Mouse (Mus musculus) layer of hippocampus, adult 18-20 months (tissue): ENCODE measurements around the gene Ryk. TPM values are rescaled to one million over a fixed set of nuclear protein-coding genes. Genes with fewer than 3 reads are reported as not detected.
"Not testable (repeated sequence)": the region's sequence is repeated elsewhere in the genome, so short reads cannot be mapped to it uniquely, and the experiment has no call there.

ENCODE experiments used
- DNase-seq, 2 experiments: peaks; one replicate each; pipeline ENCODE4 v3.0.0; 2022; ENCODE audit warnings: low spot score in 2 of 2
- total RNA-seq, 2 experiments: library from RNA; stranded (reverse); gene quantifications; 2 replicates each; pipeline ENCODE4 v1.2.3; 2021

Ryk gene
- total RNA-seq, 2 experiments from 2014 or later, result 41.2 to 42.7 TPM

- no peak for DNase-seq
Observed at GRCm38 (mm10) chr9:102902308-102902707, 67.6 kb downstream of the Ryk start.

- no peak for DNase-seq
Observed at GRCm38 (mm10) chr9:102904952-102905351, 70.2 kb downstream of the Ryk start.

- no peak for DNase-seq
Observed at GRCm38 (mm10) chr9:102906781-102907180, 72.1 kb downstream of the Ryk start.

GRCm38 (mm10) chr9:102907521-102908246 is 73.0 kb downstream of the Ryk start:
- DNase-seq, result no peak

GRCm38 (mm10) chr9:102911526-102911925 is 76.8 kb downstream of the Ryk start:
- DNase-seq, result no peak

DNA sequence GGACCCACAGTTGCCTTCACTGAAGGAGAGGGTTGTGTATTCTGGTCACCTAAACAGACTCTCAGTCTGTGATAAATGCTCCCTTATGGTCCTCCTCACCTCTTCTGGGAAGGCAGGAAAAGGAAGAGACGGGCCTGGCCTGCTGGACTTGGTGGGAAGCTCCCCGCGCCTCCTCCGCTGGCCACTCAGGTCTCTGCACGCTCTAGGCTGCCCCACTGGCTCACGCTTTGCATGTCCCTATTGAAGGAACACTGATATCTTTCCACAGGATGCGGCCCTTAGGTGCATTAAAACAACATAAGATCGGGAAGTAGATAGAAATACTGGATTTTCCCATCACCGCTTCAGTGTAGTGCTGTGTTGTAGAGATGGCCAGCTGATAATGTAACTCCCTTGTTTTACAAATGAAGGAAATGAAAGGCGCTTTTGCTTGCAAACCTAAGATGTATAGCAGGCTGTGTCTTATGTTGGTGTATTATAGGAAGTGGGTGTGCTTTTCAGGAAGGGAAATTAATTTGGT is 77.9 kb downstream of the Ryk start:
- DNase-seq, result no peak

- DNase-seq, result not testable (repeated sequence)
Observed at GRCm38 (mm10) chr9:102913597-102913996, 78.9 kb downstream of the Ryk start.

DNA sequence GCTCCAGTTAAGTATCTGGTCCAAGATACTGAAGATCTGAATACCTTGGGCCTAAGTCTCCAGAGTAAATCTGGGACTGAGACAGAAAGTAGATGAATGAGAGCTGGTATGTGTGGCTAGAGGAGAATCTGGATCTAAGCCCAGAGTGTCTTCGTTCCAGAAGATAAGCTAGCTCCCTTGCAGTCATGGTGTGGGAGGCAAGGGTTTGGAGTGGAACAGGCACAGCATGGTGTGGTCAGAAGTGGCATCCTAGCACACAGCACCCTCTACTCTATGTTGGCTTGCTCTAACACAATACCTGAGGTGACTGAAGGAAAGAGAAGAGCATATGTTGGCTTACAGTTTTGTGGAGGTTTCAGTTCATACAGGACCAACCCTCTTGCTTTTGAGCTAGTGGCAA is 79.9 kb downstream of the Ryk start:
- DNase-seq, result no peak

DNA sequence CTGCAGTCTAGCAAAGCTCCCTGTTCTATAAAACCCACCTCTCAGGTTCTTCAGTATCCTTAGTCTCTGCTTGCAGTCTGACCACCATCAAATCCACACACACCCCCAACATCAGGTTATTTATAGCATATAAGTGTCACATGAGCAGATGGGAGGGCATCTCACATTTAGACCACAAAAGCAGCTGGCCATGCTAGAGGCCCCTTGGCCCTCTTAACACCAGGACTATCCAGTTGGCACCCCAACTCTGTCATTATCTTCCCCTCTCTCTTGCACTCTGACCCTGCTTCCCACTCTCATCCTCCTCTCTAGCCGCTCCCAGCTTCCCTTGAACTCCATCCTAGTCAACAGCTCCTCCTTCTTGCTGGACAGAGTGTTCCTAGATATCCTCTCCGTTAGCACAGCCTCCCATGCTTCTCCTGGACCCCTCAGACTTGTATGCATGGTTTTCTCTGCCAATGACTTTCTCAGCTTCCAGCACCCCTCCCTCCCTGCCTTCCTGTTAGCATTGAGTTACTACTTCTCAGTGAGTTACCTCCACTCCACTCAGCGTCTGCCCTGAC is 80.7 kb downstream of the Ryk start:
- DNase-seq, result no peak

DNA sequence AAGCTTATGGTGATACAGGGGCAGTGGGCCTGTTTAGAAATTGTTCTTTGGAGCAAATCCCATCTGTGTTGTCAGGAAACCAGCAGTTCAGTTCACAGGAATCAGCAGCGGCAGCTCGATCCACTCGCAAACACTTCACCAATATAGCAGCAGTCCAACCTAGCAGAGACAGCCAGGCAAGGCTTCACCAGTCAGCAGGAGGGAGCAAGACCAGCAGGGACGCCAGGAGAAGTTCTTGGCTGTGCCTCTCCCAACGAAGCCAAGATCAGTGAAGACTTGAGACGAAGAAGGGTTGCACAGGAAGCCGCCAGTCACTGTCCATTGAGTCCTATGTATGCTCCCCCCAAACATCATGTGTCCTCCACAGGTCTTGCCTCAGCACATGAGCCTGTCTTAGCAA is 81.4 kb downstream of the Ryk start:
- no peak for DNase-seq

GRCm38 (mm10) chr9:102917532-102918129 is 82.9 kb downstream of the Ryk start:
- no peak for DNase-seq

- DNase-seq, result no peak
Observed at GRCm38 (mm10) chr9:102919486-102919885, 84.8 kb downstream of the Ryk start.

DNA sequence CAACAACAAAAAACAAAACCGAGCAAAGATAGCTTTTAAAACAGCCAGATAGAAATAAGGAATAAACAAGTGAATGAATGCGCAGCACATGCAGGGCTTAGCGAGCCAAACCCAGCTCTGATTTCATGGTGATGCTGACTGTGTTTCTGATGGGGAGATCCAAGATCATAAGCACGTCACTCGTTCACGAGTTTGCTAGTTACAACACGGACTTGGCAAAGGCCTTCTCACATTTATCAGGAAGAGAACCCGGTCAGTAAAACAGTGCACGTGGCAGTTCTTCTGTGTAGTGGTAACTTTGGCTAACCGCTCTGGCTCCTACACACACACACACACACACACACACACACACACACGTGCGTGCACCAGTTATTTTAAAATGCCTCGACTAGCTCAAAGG is 87.1 kb downstream of the Ryk start:
- DNase-seq, result no peak

- DNase-seq, result no peak
Observed at GRCm38 (mm10) chr9:102922866-102923434, 88.2 kb downstream of the Ryk start.

DNA sequence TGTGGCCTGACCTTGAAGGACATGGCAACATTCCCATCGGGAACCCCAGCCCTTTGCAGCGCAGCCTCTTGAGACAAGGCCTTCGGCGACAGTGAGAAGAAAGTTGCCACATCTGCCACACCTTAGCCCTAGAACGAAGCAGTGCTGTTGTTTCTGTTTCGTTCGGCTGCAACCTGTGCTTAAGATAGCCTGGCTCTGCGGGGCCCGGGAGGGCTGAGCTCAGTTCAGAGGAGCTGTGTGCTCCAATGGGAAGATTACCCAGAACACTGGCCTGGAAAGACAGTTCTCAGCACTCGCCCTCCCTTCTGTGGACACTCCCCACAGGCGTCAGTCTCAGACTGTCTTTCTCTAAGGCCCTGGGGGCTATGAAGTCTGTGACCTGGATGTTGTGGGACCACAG is 89.1 kb downstream of the Ryk start:
- no peak for DNase-seq

DNA sequence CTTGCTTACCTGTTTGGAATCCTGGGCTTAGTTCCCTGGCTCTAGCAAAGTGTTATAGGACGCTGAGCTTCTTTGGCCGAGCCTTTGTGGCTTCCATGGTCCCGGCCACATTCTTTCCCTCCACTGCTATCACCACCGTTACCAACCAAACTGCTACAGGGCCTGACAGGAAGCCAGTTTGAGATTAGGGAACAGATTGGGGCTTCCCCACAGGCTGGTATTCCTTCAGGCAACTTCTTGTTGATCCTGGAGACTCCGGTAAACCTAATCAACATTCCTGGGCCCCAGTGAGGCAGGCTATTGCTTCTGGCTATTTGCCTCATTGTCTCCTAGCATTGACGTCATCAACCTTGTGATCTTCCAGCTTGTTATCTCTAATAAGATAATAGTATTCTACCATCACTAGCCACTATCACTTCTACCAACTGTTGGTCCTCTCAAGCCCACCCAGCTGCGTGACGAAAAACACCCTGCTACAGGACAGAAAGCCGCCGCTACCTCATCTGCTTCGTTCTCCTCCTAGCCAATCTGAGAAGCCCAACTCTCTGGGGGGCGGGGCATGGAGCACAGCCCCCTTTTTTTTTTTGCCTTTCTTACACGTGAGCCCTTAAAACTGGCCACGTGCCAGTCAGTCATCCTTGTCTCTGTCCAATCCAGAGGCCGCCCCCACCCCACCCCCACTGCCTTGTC is 90.1 kb downstream of the Ryk start:
- no peak for DNase-seq

DNA sequence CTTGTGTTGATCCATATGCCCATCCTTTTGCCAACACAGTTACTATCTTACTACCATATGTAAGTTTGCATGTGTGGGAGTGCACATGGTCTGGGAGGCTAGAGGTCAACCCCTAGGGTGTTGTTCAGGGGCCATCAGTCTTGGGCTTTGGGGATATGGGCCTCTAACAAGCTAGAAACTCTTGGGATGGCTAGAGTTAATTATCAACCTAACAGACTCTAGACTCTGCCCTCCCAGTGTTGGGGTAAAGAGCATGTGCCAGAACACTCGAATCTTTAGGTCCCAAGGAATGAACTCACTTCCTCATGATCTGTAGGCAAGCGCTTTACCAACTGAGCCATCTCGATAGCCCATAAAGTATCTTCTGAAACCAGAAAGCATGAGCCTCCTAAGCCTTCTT is 91.4 kb downstream of the Ryk start:
- no peak for DNase-seq

GRCm38 (mm10) chr9:102929776-102930175 is 95.1 kb downstream of the Ryk start:
- no peak for DNase-seq

DNA sequence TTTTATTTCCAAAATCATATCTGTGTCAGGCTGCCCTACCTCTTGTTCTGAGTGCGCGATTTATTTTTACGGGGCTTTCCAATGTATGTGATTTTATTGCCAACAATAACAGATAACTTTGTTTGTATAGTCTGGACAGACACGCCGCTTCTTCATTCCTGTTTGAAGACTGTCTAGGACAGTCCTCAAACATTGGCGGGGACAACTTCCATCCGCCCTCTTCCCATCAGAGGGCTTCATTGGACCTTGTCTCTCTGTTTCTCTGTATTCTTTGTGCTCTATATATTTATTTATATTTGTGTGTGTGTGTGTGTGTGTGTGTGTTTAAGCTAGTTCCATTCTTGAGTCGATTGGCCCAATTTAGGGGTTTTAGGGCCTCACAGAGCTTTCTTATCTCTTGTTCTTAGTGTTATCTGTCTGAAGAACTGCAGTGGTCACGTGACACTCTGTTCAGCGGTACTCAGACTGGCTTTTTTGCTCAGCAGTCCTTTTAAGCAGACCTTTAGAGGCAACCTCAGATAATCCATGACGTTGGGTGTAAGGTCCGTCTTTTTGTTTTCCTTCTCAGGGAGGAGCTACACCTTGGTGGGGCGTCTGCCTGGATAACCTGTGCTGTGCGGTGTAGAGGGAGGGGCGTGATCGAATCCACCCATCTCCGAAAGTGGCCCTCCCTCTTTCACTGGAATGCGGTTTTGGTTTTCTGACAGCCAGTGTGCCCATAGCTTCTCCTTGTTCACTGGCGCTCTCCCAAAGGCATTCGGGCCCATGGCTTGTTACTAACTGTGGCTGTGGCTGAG is 99.4 kb downstream of the Ryk start:
- DNase-seq, result no peak

- no peak for DNase-seq
Observed at GRCm38 (mm10) chr9:102942221-102942620, 107.5 kb downstream of the Ryk start.

- no peak for DNase-seq
Observed at GRCm38 (mm10) chr9:102944891-102945290, 110.2 kb downstream of the Ryk start.
